Mouse (Mus musculus) macrophage (primary cell): ENCODE measurements around the gene Slc25a48. TPM values are rescaled to one million over a fixed set of nuclear protein-coding genes. Genes with fewer than 3 reads are reported as not detected.

Experiments
- H3K27ac ChIP-seq: fragments of 350-480 bp; formaldehyde crosslinking; 2 replicates; pipeline ENCODE4 v1.9.0; 2021
- H3K36me3 ChIP-seq: fragments of 350-480 bp; formaldehyde crosslinking; 2 replicates; pipeline ENCODE4 v1.9.0; 2021; ENCODE audit errors: inconsistent target
- H3K4me3 ChIP-seq: fragments of 350-480 bp; formaldehyde crosslinking; 2 replicates; pipeline ENCODE4 v1.9.0; 2021; ENCODE audit errors: inconsistent target
- H3K79me2 ChIP-seq: fragments of 350-480 bp; formaldehyde crosslinking; 2 replicates; pipeline ENCODE4 v1.9.0; 2021; ENCODE audit errors: inconsistent target
- WGBS: methylation state at CpG from one replicate; pipeline ENCODE4 v1.1.7; 2026; ENCODE audit warnings: inconsistent platforms; ENCODE audit not compliant: missing documents; 5-methylcytosine and 5-hydroxymethylcytosine counted together
- polyA plus RNA-seq: library from polyadenylated mRNA; stranded (reverse); fragments of 250-400 nt; gene quantifications from 3 replicates; pipeline ENCODE4 v1.2.4, GENCODE M21; 2018; ENCODE audit warnings: inconsistent platforms

The Slc25a48 gene
- polyA plus RNA-seq, 1 experiment from 2014 or later = not detected

GRCm38 (mm10) chr13:56468536-56468935 lies 30.4 kb downstream of the Slc25a48 start:
- no peak overlapping the region for H3K27ac ChIP-seq
- WGBS = 86% methylated on average over 4 of the region's 4 CpGs
- no peaks in the 10 kb centered on the region for H3K79me2 ChIP-seq
- H3K4me3 ChIP-seq = no peak overlapping the region
- no peaks in the 10 kb centered on the region for H3K36me3 ChIP-seq

- 88% methylated on average over 6 of the region's 6 CpGs for WGBS
- no peak overlapping the region for H3K4me3 ChIP-seq
- no peaks in the 10 kb centered on the region for H3K36me3 ChIP-seq
- no peaks in the 10 kb centered on the region for H3K79me2 ChIP-seq
- no peak overlapping the region for H3K27ac ChIP-seq
These were observed 33.1 kb downstream of the Slc25a48 start for GRCm38 (mm10) chr13:56471211-56471610.

- Histone ChIP-seq H3K36me3 (no peaks in the 10 kb centered on the region), H3K4me3 (no peak overlapping the region), H3K27ac (no peak overlapping the region), H3K79me2 (no peaks in the 10 kb centered on the region)
- 64% methylated on average over 9 of the region's 9 CpGs for WGBS
These were observed 33.8 kb downstream of the Slc25a48 start for GRCm38 (mm10) chr13:56471951-56472350.

GRCm38 (mm10) chr13:56472661-56473060 lies 34.5 kb downstream of the Slc25a48 start:
- no peaks in the 10 kb centered on the region for H3K79me2 ChIP-seq
- WGBS = 81% methylated on average over 9 of the region's 9 CpGs
- H3K36me3 ChIP-seq = no peaks in the 10 kb centered on the region
- no peak overlapping the region for H3K4me3 ChIP-seq
- H3K27ac ChIP-seq = no peak overlapping the region

- WGBS = 33% methylated on average over 4 of the region's 4 CpGs
- no peaks in the 10 kb centered on the region for H3K36me3 ChIP-seq
- no peak overlapping the region for H3K27ac ChIP-seq
- H3K79me2 ChIP-seq = no peaks in the 10 kb centered on the region
- no peak overlapping the region for H3K4me3 ChIP-seq
These were observed 37.2 kb downstream of the Slc25a48 start for GRCm38 (mm10) chr13:56475363-56475762.

- Histone ChIP-seq H3K4me3 (no peak overlapping the region), H3K27ac (no peak overlapping the region), H3K36me3 (no peaks in the 10 kb centered on the region), H3K79me2 (no peaks in the 10 kb centered on the region)
- 14% methylated on average over 5 of the region's 5 CpGs for WGBS
These were observed 38.6 kb downstream of the Slc25a48 start for GRCm38 (mm10) chr13:56476790-56477189.

GRCm38 (mm10) chr13:56477271-56477670 lies 39.1 kb downstream of the Slc25a48 start:
- H3K36me3 ChIP-seq = no peaks in the 10 kb centered on the region
- 3% methylated on average over 6 of the region's 6 CpGs for WGBS
- no peaks in the 10 kb centered on the region for H3K79me2 ChIP-seq
- H3K27ac ChIP-seq = no peak overlapping the region
- no peak overlapping the region for H3K4me3 ChIP-seq

- WGBS = 89% methylated on average over 6 of the region's 6 CpGs
- no peak overlapping the region for H3K27ac ChIP-seq
- H3K79me2 ChIP-seq = no peaks in the 10 kb centered on the region
- no peak overlapping the region for H3K4me3 ChIP-seq
- no peaks in the 10 kb centered on the region for H3K36me3 ChIP-seq
These were observed 39.9 kb downstream of the Slc25a48 start for GRCm38 (mm10) chr13:56478027-56478426.

GRCm38 (mm10) chr13:56482146-56482545 lies 44.0 kb downstream of the Slc25a48 start, which contains the start of gene Il9:
Il9 (minus strand) TSS chr13:56482246.
- 79% methylated on average over 3 of the region's 3 CpGs for WGBS

GRCm38 (mm10) chr13:56488012-56488411 lies 49.9 kb downstream of the Slc25a48 start:
- WGBS = 41% methylated on average over 5 of the region's 5 CpGs
- no peak overlapping the region for H3K27ac ChIP-seq
- no peaks in the 10 kb centered on the region for H3K79me2 ChIP-seq
- H3K4me3 ChIP-seq = no peak overlapping the region
- no peaks in the 10 kb centered on the region for H3K36me3 ChIP-seq

More at GRCm38 (mm10) chr13:56482146-56482545, 44.0 kb downstream of the Slc25a48 start, which contains the start of gene Il9:
- Histone ChIP-seq H3K27ac (no peak within 1 kb of the TSS), H3K79me2 (no peaks in the 10 kb centered on the region), H3K36me3 (no peaks in the 10 kb centered on the region), H3K4me3 (no peak within 1 kb of the TSS)

GRCm38 (mm10) chr13:56494440-56494839 lies 56.3 kb downstream of the Slc25a48 start:
- no peaks in the 10 kb centered on the region for H3K36me3 ChIP-seq
- no peak overlapping the region for H3K27ac ChIP-seq
- 92% methylated on average over 3 of the region's 3 CpGs for WGBS
- H3K79me2 ChIP-seq = no peaks in the 10 kb centered on the region
- H3K4me3 ChIP-seq = no peak overlapping the region

GRCm38 (mm10) chr13:56500132-56500531 lies 62.0 kb downstream of the Slc25a48 start:
- no peak overlapping the region for H3K27ac ChIP-seq
- WGBS = 82% methylated on average over 3 of the region's 3 CpGs
- no peaks in the 10 kb centered on the region for H3K79me2 ChIP-seq
- H3K4me3 ChIP-seq = no peak overlapping the region
- H3K36me3 ChIP-seq = no peaks in the 10 kb centered on the region

GRCm38 (mm10) chr13:56500636-56501035 lies 62.5 kb downstream of the Slc25a48 start:
- no peaks in the 10 kb centered on the region for H3K79me2 ChIP-seq
- no peak overlapping the region for H3K27ac ChIP-seq
- no peak overlapping the region for H3K4me3 ChIP-seq
- WGBS = 89% methylated on average over 8 of the region's 8 CpGs
- H3K36me3 ChIP-seq = no peaks in the 10 kb centered on the region

GRCm38 (mm10) chr13:56501866-56502420 lies 63.8 kb downstream of the Slc25a48 start:
- Histone ChIP-seq H3K79me2 (no peaks in the 10 kb centered on the region), H3K27ac (no peak overlapping the region), H3K36me3 (no peaks in the 10 kb centered on the region), H3K4me3 (no peak overlapping the region)
- 30% methylated on average over 6 of the region's 6 CpGs for WGBS

GRCm38 (mm10) chr13:56506871-56507496 lies 68.8 kb downstream of the Slc25a48 start:
- Histone ChIP-seq H3K4me3 (no peak overlapping the region), H3K79me2 (no peaks in the 10 kb centered on the region), H3K36me3 (no peaks in the 10 kb centered on the region), H3K27ac (no peak overlapping the region)
- WGBS = 31% methylated on average over 6 of the region's 6 CpGs
